Mouse (Mus musculus): ENCODE data around the gene Myadml2. TPM values are rescaled to one million over a fixed set of nuclear protein-coding genes. Genes with fewer than 3 reads are reported as not detected.
A peak's percentile ranks its signal among the peaks of the same experiment; 100 is the strongest.

Gene Myadml2
- total RNA-seq, 2 experiments from 2014 or later, result 7.3 to 8.2 TPM

DNA sequence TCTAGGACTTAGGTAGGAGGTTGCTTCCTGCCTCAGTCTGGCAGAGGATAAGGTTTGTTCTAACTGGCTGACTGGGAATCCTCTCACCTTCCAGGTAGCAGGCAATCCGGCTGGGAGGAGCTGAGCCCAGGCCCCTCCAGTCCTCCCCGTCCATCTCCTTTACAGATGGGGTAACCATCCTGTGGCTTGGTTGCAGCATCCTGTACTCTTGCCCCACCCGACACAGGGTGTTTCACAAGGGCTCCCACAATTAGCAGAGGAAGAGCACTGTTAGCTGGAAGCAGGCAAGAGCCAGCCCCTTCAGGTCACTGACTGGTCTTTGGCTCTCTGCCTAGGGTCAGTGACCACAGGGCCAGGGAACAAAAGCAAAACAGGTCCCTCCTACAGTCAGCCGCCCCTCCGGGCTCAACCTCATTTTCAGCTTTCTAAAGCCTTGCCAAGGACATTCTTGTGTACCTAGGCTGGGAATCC is 17.5 kb downstream of the Myadml2 start:
- DNase-seq (ENCODE audit: low spot score in 2 of 2), result no peak

DNA sequence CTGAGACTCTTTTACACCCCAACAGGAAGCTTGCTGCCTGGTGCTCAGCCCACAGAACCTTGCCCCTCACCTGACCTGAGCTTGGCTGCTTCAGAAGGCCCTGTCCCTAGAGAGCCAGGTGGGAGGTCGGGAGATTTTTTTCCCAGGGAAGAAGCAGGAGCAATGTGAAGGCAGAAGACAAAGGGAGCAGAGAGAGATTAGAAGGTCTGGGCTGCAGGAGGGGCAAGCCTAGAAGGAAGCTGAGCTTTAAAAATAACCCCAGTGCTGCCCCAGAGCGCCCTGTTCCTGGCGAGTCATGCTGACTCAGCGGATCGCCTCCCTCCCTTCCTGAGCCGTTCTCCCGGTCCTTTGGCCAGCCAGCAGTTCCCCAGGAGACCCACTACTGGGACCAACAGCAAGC is 18.0 kb downstream of the Myadml2 start:
- no peak for DNase-seq (ENCODE audit: low spot score in 2 of 2)

DNA sequence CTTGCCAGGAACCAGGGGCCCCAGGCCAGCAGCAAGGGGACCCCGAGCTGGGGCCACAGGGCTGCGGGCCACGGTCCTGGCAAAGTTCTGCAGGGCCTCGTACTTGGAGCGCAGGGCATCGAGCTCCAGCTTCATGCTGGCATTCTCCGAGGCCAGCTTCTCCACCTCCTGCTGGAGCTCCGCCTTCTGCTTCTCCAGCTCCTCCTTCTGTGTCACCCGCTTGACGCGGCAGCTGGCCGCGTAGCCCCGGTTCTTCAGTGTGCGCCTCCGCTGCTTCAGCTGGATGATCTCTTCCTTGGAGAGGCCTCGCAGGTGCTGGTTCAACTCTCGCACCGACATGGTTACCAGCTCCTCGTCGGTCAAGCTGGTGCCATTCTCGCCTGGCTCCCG is 18.6 kb downstream of the Myadml2 start:
- DNase-seq (ENCODE audit: low spot score in 2 of 2), result peak in 1 of 2 experiments; percentile 41

DNA sequence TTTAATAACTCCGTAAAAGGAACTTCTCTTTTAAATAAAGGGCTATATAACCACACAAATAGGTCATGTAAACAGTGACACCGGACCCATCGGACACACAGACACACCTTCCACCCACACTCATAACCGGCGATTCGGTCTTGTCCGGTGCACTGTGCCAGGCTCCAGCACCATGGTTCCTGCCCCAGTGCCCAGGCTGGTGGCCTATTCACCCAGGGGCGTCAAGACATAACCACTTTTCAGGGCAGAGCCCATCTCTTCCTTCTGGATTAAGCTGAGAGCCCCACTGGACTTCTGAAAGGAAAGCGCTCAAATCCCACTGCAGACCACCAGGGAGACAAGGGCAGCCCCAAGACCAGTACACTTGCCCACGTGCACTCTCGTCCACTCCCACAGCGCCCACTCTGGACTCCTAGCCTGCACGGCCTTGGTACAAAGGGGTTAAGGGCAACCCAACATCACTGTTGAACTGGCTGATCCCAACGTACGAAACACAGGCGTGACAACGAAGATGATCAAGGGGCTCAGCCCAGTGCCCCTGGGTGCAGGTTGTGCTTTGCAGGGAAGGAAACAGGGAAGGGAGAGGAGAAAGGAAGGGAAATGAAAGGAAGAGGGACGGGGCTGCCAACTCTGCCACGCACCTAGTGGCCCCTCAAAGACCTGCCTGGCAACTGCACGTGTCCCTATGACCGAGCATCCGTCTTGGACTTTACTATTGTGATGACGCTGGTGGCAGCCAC is 19.2 kb downstream of the Myadml2 start:
- DNase-seq (ENCODE audit: low spot score in 2 of 2), result no peak

DNA sequence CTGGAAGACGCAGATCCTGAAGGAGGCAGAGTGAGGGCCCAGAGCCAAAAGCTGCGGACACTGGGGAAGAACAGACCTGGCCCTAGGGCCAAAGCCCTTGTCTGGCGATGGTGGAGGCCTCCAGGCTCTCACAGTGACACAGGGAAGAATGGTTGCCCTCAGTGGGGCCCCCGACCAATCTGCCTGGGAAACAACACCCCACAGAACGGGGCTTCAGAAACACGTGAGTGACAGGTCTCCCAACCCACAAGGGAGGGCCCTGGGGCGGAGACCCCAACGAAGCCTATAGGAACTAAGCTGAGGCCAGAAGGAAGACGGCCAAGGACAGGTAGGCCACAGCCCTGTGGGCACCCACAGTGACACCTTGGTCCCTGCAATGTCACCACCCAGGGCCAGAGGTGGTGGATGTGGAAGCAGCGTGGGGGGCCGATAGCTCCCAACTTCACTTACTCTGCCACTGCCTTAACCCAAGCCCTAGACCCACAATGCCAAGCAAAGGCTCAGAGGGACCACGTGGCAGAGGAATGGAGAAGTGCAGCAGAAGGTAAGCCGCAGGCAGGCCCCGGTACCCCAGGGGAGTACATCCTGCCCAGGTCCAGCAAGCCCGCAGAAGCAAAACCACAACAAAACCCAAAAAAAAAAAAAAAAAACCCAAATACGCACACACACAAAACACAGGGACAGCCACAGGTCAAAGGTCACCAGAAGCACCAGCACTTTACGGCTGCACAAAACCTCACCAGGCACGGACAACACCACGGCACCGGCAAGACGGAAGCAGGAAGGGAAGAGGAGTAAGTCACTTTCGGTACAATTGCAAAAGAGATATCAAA is 20.3 kb downstream of the Myadml2 start:
- DNase-seq (ENCODE audit: low spot score in 2 of 2), result no peak

DNA sequence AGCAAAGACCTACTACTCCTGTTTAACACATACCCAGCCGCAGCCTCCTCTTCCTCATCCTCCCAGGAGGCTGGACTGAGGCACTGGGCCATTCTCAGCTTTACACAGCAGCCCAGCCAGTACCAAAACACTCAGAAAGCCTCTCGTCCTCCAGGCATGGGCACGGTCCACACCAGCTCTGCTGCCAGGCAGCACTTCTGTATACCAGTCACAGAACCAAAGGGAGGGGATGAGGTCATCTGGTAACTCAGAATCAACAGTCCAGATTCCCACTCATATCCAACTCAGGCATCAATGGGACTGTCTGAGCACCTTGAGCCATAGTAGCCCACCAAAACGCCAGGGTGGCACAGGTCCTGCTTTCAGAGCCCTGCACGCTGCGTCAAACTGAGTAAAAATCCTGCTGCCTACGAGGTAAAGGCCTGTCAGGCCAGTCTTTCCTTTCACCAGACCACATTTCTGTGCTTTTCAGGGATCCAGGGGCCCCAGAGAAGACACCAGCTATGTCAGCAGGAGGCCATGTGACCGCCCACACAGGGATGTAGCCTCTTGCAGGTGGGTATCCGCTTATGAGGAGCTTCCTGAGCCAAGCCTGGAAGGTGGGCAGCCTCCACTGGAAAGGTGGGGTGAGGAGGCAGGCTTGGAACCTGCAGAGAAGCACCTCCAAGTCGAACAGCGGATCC is 21.0 kb downstream of the Myadml2 start:
- DNase-seq (ENCODE audit: low spot score in 2 of 2), result no peak

DNA sequence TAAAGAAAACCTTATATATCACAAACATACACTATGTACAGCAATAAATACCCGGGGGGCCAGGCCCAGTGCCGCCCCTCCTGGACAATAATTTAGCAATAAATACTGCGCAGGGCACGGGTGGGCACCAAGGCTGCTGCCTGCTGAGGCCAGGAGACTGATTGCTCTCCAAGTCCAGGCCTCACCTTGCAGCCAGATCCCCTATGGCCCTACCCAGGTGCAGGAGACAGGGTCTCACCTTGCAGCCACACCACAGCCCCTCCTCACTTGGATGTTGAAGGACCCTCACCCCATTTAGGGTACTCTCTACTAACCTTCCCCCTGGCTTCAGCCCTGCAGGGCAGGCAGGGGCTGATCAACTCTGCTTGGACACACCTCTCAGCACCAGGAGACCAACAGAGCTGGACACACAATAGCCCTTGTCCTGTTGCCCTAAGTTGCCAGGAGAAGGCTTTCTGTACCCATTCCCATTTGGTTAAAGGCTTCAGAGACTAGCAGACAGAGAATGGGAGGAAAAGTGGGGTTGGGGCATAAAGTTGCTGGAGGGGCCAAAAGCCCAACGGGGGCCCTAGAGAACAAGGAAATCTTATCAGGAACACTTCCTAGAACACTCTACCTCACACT is 22.7 kb downstream of the Myadml2 start, which contains the start of gene Sirt7:
Sirt7 (minus strand) TSS at position 89 of the 624 bp plus-strand sequence.
- no peak for DNase-seq (ENCODE audit: low spot score in 2 of 2)

DNA sequence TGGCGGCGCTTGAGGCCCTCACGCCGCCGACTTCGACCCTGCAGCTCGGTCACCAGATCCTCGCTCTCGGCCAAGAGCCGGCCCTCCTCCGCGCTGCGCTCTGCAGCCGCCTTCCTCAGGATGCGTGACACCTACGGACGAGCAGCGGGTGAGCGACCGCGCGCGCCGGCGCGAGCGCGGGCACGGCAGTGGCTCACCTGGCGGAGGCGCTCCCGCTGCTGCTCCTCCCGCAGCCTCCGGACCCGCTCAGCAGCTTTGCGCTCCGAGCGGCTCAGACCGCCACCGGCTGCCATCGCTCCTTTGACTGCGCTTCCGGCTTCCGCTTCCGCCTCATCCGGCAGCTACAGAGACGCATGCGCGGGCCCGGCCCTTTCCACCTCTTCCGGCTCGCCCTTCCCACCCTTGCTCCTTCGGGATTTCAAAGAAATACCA is 23.3 kb downstream of the Myadml2 start:
- peak; percentile 84 to 89 for DNase-seq (ENCODE audit: low spot score in 2 of 2)

DNA sequence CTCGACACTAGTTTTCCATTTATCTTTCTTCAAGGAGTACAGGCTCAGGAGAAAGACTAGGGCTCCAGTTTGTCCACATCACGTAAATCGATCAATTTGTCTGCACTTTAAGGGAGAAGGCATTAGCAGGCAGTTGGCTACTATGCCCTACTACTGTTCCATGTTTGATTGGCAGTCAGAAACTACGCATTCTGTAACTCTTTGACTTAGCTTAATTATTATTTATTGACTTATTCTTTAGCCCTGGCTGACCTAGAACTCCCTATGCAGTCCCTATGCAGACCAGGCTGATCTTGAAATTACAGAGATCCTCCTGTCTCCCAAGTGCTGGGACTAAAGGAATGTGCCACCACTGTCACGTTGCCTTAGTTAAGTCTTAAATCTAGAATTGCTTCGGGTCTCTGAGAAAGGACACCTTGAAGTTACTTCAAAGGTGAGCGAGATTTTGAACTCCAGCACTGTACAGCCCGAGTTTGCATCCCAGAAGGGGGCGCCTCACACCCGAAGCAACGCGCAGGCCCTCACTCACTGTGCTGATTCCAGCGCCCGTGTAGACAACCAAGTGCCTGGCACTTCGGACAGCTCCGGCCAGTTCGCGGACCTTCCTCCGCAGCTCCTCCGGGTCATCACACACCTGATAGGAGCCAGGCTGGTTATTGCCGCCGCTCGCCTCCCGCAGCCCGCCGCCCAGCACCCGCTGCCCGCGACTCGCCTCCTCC is 23.8 kb downstream of the Myadml2 start:
- peak; percentile 56 to 62 for DNase-seq (ENCODE audit: low spot score in 2 of 2)

DNA sequence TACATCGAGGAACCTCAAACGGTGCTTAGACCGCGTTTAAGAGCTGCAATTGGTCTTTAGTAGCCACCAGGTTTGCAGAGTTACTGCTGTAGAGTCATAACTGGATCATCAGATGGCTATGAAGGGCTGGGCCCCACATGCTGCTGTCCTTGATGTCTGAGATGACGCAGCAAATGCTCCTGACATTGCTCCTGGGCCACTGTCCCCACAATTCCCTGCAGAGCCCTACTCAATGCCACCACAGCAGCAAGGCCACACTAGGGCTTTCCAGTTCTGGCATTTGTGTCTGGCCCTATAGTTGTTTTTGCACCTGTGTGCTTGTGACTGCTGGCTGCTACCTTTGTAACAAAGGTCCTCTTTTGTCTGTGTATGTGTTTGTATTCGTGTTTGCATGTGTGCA is 25.2 kb downstream of the Myadml2 start:
- DNase-seq (ENCODE audit: low spot score in 2 of 2), result no peak

DNA sequence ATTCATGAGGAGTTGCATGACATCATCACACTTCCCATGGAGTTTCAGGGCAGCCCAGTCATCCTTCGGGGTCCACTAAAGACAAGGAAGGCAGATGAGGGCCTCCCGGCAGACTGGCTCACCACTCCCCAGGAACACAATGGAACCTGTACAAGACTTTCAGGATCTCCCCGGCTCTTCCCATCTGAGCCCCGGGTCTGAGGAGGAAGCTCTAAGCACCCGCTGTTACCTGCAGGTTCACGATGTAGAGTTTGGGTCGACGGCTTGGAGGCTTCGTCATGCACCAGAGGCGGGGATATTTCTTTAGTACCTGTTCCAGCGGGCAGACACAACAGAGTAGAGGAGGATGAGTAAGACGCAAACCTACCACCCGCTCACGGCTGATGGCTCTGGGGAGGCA is 27.8 kb downstream of the Myadml2 start:
- DNase-seq (ENCODE audit: low spot score in 2 of 2), result no peak

DNA sequence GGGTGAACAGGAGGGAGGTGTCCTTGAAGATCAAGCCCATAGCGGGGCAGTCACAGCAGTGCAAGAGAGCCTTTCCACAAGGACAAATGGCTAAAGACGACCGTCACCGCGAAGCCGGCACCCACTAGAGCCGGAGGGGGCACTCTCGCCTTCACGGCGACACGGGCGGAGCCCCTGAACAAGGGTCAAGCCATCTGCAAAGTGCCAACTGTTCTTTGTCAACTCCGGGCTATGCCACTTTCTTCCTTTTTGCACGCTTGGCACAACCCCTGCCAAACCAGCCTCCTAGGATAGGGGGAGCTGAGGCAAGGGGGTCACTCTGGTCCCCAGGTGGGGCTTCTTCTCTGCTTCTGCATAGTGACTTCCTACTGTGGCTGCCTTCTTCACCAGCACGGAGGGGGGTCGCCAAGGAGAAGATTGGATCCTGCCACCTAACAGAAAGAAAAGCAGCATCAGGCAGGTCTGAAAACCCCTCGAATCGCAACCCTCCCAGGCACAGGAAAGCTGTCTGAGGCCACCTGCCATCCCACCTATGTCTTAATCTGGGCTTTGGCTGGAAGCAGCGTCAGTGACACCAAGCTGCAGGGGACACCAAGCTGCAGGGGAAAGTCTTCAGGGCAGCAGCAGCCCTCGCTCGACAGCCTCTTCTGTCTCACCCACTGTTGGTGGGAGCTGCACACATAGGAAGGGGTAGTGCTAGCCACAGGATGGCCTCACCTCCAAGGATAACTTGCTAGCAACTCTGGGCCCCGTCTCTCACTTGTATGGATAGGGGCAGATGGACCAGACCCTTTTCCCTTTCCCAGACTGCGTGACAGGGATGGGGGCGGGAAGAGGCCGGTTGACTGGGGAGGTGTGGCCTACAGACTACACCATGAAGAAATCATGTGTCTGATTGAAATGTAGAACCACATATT is 29.1 kb downstream of the Myadml2 start:
- no peak for DNase-seq (ENCODE audit: low spot score in 2 of 2)

DNA sequence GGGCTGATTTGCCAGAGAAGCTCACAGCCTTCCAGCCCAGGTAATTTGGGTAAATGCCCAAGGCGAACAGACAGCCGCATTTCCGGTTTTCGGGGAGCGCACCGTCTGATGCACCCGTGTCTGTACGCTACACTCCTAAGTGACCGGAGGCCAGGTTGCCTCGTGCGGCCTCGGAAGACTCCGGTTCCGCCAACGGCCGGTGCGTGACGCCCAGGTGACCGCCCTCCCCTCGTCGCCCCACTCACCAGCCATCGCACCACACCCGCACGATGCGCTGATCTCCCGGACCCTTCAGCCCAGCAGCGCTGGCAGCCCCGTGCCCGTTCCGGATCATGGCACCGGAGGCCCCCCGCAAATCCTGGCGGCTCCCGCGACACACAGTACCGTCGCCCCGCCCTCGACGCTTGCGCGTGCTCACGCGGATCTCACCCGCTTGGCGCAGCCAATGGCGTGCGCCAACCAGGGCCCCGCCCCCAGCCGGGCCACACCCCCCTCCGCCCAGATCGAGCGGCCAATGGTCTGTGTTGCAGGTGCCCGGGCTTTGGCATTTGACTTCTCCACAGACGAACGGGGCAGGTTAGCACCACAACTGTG is 30.3 kb downstream of the Myadml2 start, which contains the start of gene Pcyt2:
Pcyt2 (minus strand) TSS at position 418 of the 594 bp plus-strand sequence.
- peak; percentile 88 to 93 for DNase-seq (ENCODE audit: low spot score in 2 of 2)

DNA sequence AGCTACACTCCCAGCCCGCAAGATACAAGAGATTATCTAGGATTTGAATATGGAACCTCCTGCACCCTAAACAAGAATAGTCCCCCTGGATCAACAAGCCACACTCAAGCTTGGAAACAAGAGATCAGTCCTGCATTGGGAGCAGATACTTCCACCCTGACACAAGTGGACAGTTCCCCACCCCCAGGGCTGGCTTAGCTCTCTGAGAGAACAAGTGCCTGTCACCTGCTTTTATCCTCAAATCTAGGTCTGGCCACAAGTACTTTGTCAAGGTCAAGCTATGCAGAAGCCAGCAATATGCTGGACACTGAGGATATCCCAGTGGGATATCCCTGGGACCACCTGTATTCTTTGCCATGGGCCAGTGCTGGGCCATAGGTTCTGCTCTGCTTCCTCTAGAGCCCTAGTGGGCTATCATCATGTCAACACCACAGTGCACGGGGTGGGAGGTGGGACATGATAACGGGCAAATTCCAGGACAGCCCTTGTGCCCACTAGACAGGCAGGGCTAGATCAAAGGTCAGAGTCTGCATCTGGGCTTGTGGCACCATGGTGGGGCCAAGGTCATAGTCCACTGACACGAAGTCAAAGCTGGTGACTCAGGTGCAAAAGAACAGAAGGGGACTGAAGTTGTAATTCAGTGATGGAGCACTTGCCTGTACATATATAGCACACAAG is 31.2 kb downstream of the Myadml2 start:
- no peak for DNase-seq (ENCODE audit: low spot score in 2 of 2)

DNA sequence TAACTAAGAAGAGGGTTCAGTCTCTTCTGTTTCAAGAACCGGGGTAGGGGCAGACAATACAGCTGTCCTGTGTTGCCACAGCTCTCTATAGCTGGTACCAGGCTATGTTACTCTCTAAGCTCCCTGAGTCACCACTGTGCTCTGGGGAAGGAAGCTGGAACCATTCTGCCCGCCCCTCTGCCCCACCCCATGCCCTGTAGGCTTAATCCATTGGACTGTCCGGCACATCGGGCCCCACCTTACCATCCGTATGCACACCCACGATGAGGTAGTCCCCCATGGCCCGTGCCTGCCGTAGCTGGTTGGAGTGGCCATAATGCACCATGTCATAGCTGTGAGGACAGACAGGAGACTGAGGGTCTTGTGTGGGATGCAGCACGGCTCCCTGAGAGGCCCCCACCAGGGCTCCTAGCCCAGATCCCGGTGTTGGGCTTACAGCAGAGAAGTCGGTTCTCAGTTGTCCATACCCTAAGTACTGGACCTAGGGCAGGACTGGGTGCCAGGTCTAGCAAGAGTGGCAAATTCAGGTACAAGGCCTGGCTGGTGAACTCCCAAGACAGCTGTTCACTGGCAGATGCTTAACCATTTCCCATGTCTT is 32.3 kb downstream of the Myadml2 start:
- DNase-seq (ENCODE audit: low spot score in 2 of 2), result no peak

DNA sequence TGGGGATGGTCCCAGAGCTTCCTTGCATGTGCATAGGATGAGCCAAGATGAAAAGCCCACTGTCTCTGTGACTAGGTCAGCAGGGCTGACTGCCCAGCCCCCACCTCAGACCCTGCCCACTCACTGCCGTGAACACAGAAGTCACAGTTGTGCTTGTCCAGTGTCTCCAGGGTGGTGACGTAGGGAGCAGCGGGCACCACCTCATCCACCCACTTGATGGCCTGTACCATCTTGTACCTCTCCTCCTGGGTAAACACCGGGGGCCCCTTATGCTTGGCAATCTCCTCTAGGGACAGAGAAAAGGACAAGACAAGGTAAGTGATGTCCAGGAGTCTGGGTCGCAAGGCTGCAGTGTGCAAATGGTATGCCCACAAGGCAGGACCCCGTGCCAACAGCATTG is 32.8 kb downstream of the Myadml2 start:
- DNase-seq (ENCODE audit: low spot score in 2 of 2), result no peak

DNA sequence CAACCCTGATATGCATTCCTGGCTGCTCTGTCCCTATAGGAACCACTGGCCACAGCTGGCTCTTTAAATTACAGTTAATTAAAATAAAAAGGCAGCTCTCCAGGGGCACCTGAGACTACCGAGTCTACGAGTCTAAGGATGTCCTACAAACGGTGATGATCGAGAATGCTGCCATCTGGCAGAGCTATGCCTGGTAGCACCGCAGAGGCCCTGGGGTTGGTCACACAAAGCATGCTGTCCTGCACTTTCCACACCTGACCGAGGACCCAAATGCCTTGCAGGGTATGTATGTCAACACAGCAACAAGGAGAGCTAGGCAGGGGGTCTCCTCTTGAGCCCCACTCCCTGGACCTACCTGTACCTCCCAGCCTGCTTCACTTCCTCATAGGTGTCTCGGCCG is 34.0 kb downstream of the Myadml2 start:
- no peak for DNase-seq (ENCODE audit: low spot score in 2 of 2)

DNA sequence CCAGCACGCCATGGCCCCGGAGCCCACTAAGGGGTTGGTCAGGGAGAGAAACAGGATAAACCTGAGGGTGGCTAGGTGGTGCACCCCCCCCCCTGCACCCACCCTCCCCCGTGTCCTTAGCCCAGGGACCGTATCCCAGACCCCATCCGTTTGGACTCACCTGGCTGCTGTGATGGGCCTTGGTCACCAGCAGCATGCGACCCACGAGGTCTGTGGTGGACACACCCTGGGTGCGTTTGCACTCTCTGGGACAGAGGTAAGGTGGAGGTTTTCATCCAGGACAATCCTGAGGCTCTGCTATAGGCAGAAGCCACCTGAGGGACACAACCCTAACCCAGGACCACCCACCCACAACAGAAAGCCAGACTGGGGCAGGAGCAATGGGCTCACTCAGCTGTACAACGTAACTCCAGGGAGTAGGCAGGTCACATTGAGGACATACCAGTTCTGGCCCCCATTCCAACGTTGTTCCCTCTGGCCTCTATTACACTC is 34.4 kb downstream of the Myadml2 start:
- no peak for DNase-seq (ENCODE audit: low spot score in 2 of 2)

Data from left cerebral cortex, adult 18-20 months (tissue).